ENCODE assay signal across 8 mouse cellular contexts in genomic region chr7:105737648-105738047, GRCm38 (mm10). TPM values are rescaled to one million over a fixed set of nuclear protein-coding genes. Genes with fewer than 3 reads are reported as not detected.
DNase-seq lines count a peak whose midpoint lies in the region; ATAC-seq and TF ChIP-seq lines count a peak whose summit lies in the region.

No protein-coding gene starts in this region.

- peak overlapping the region; percentile 96 for H3K9ac ChIP-seq in liver, embryonic 11.5 days (ENCODE audit: low read depth, low read length)

- no peak for TF ChIP-seq CTCF in spleen, adult 2 months (IDR thresholded peaks at IDR 0.05; ENCODE audit: extremely low read depth, insufficient read depth, insufficient read length, insufficient replicate concordance)

- H3K36me3 ChIP-seq in spleen, adult 2 months (ENCODE audit: control insufficient read depth, insufficient read depth, low read length) = peaks cover 22% of the 10 kb centered on the region
- peaks cover 35% of the 10 kb centered on the region for H3K36me3 ChIP-seq in liver, embryonic 11.5 days (ENCODE audit: control insufficient read depth, insufficient read depth, low read length)

- peak overlapping the region; percentile 69; the same call in 1 of the 2 replicates for H3K4me3 ChIP-seq in spleen, adult 2 months (ENCODE audit: extremely low read depth, insufficient read depth, insufficient read length)
- H3K4me3 ChIP-seq in liver, embryonic 11.5 days (ENCODE audit: low read depth, low read length) = peak overlapping the region; percentile 92

- no peaks in the 10 kb centered on the region for H3K9me3 ChIP-seq in liver, embryonic 11.5 days (ENCODE audit: control insufficient read depth, low read length)

- DNase-seq in embryo, embryonic 10.5 days (ENCODE audit: low spot score) = peak; percentile 19
- DNase-seq in embryo, embryonic 9.5 days (ENCODE audit: extremely low spot score) = no peak
- DNase-seq in spleen, adult 2 months (ENCODE audit: low read depth in 1 of 2, low spot score in 2 of 2) = no peak
- DNase-seq in spleen, postnatal 10 days (ENCODE audit: low spot score in 2 of 2) = no peak
- DNase-seq in liver, embryonic 11.5 days (ENCODE audit: low spot score) = no peak
- DNase-seq in urinary bladder, postnatal 4 days (ENCODE audit: low spot score in 2 of 2) = no peak
- DNase-seq in adrenal gland, adult 2 months = no peak
- DNase-seq in cerebellum, postnatal 4 days (ENCODE audit: low spot score in 2 of 2) = no peak

- H3K4me2 ChIP-seq in liver, embryonic 11.5 days = peak overlapping the region; percentile 87

- TF ChIP-seq POLR2A in spleen, adult 2 months (IDR thresholded peaks at IDR 0.05; ENCODE audit: low read depth, low read length) = no peak

- WGBS in spleen, adult 2 months = 44% methylated on average over 3 of the region's 3 CpGs
- WGBS in liver, embryonic 11.5 days = 23% methylated on average over 3 of the region's 3 CpGs

- no peaks in the 10 kb centered on the region for H3K27me3 ChIP-seq in spleen, adult 2 months (ENCODE audit: control insufficient read depth, insufficient read depth, low read length)
- no peaks in the 10 kb centered on the region for H3K27me3 ChIP-seq in liver, embryonic 11.5 days (replicated peaks; ENCODE audit: control insufficient read depth, insufficient read depth, low read length)

- H3K27ac ChIP-seq in spleen, adult 2 months (ENCODE audit: insufficient read depth, low read length) = no peak overlapping the region
- H3K27ac ChIP-seq in liver, embryonic 11.5 days (ENCODE audit: low read depth, low read length) = peak overlapping the region; percentile 89; the same call in 1 of the 2 replicates

- H3K4me1 ChIP-seq in spleen, adult 2 months (ENCODE audit: control insufficient read depth, insufficient read depth, insufficient read length) = peaks cover 2% of the 10 kb centered on the region
- H3K4me1 ChIP-seq in liver, embryonic 11.5 days (replicated peaks; ENCODE audit: control insufficient read depth, insufficient read depth, low read length) = peaks cover 22% of the 10 kb centered on the region

- no peak for ATAC-seq in liver, embryonic 11.5 days (replicated peaks; ENCODE audit: low FRiP score)

RNA-seq across cellular contexts. Expression of gene Rrp8, which starts 0.5 kb away (rescaled TPM):
- 6.1 and 7.2 TPM in 2 replicates for polyA plus RNA-seq in spleen, adult 2 months (2012; rRNA removed)
- 42.3 and 52.3 TPM in 2 replicates for polyA plus RNA-seq in liver, embryonic 11.5 days (2014; fragmentation: Nextera tagmentation; extraction: Ambion mirVana)
- total RNA-seq in adrenal gland, adult 2 months (2021) = 10 to 100 TPM; 14.8 to 17.6 TPM
- 7.9 and 9.2 TPM in 2 replicates for polyA plus RNA-seq in adrenal gland, adult 2 months (2012; rRNA removed)

RNA-seq across cellular contexts. Expression of gene Ilk, which starts 1.3 kb away (rescaled TPM):
- polyA plus RNA-seq in spleen, adult 2 months (2012; rRNA removed) = 89.5 and 90.1 TPM in 2 replicates
- polyA plus RNA-seq in liver, embryonic 11.5 days (2014; fragmentation: Nextera tagmentation; extraction: Ambion mirVana) = 221 and 231 TPM in 2 replicates
- 100 to 1,000 TPM; 139 to 166 TPM for total RNA-seq in adrenal gland, adult 2 months (2021)
- polyA plus RNA-seq in adrenal gland, adult 2 months (2012; rRNA removed) = 82.1 and 87.8 TPM in 2 replicates

RNA-seq across cellular contexts. Expression of gene Taf10, which starts 6.5 kb away (rescaled TPM):
- 282 and 451 TPM in 2 replicates for polyA plus RNA-seq in spleen, adult 2 months (2012; rRNA removed)
- 229 and 244 TPM in 2 replicates for polyA plus RNA-seq in liver, embryonic 11.5 days (2014; fragmentation: Nextera tagmentation; extraction: Ambion mirVana)
- total RNA-seq in adrenal gland, adult 2 months (2021) = 100 to 1,000 TPM; 231 to 239 TPM
- 639 and 733 TPM in 2 replicates for polyA plus RNA-seq in adrenal gland, adult 2 months (2012; rRNA removed)

RNA-seq across cellular contexts. Expression of gene Tpp1, which starts 14.4 kb away (rescaled TPM):
- polyA plus RNA-seq in spleen, adult 2 months (2012; rRNA removed) = 83.3 and 87.4 TPM in 2 replicates
- 77.3 and 80.0 TPM in 2 replicates for polyA plus RNA-seq in liver, embryonic 11.5 days (2014; fragmentation: Nextera tagmentation; extraction: Ambion mirVana)
- total RNA-seq in adrenal gland, adult 2 months (2021) = 100 to 1,000 TPM; 113 to 129 TPM
- 200 and 305 TPM in 2 replicates for polyA plus RNA-seq in adrenal gland, adult 2 months (2012; rRNA removed)

RNA-seq across cellular contexts. Expression of gene Dchs1, which starts 49.8 kb away (rescaled TPM):
- polyA plus RNA-seq in spleen, adult 2 months (2012; rRNA removed) = 6.7 and 7.4 TPM in 2 replicates
- 5.0 and 5.8 TPM in 2 replicates for polyA plus RNA-seq in liver, embryonic 11.5 days (2014; fragmentation: Nextera tagmentation; extraction: Ambion mirVana)
- 1 to 10 TPM; 4.4 to 8.2 TPM for total RNA-seq in adrenal gland, adult 2 months (2021)
- 8.2 and 9.5 TPM in 2 replicates for polyA plus RNA-seq in adrenal gland, adult 2 months (2012; rRNA removed)
